Mouse (Mus musculus): ENCODE results near the gene Gm32717.
"Not testable (repeated sequence)": the region's sequence is repeated elsewhere in the genome, so short reads cannot be mapped to it uniquely, and the experiment has no call there.

DNA sequence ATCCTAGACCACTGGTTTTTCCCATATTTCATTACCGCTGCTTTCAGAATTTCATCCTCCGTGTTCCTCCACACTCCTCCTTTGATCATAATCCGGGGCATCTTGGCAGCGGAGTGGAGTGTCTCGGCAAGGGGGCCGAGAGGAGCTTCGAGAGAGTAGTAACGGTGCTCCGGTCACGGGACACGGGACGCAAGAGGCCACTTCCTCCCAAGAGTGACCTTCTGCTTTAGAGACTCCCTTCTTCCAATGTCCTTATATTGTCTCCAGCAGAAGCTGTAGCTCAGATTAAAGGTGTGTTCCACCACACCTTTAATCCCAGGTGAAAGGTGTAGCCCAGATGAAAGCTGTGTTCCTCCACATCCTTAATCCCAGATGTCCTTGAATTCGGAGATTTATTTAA is at the start of gene Gm32717:
- not testable (repeated sequence) for TF ChIP-seq JUN (IDR thresholded peaks at IDR 0.05; ENCODE audit: insufficient read depth, low read depth, low read length); ETS1 (conservative IDR thresholded peaks at IDR 0.05; ENCODE audit: low read depth, low read length); POLR2AphosphoS2 (IDR thresholded peaks at IDR 0.05; ENCODE audit: low read depth, low read length); ELF1 (IDR thresholded peaks at IDR 0.05; ENCODE audit: low read depth, low read length); CTCF (conservative IDR thresholded peaks at IDR 0.05 in 1 of 2, IDR thresholded peaks at IDR 0.05 in 1 of 2; ENCODE audit: low read depth in 2 of 2, low read length in 2 of 2); ZNF384 (IDR thresholded peaks at IDR 0.05; ENCODE audit: low read depth, low read length); BHLHE40 (IDR thresholded peaks at IDR 0.05; ENCODE audit: low read depth, low read length); EP300 (IDR thresholded peaks at IDR 0.05; ENCODE audit: low read length)

Measured in CH12.LX (cell line).